Mouse (Mus musculus) heart, embryonic 14.5 days (tissue): ENCODE results near the gene Nipal4. TPM values are rescaled to one million over a fixed set of nuclear protein-coding genes. Genes with fewer than 3 reads are reported as not detected.

Source experiments
- ATAC-seq: fragments of 200-750 bp; cut with Nextera tagmentation; 2 replicates; pipeline ENCODE4 v1.8.0; 2017; ENCODE audit warnings: low read depth, moderate TSS enrichment; ENCODE audit not compliant: insufficient number of reproducible peaks, insufficient read depth, low FRiP score
- H3K27ac ChIP-seq, 2 experiments: fragments of 200-500 bp in 1 of 2; fragments of 300-500 bp in 1 of 2; sonication (generic) in 1 of 2; replicated peaks in 1 of 2; 2 replicates each; pipeline ENCODE4 v1.5.1; 2012 to 2014; ENCODE audit warnings: low read depth in 2 of 2, low read length in 2 of 2, control low read depth in 1 of 2, mild to moderate bottlenecking in 1 of 2, mixed read lengths in 1 of 2; ENCODE audit not compliant: control insufficient read depth in 1 of 2, insufficient read depth in 1 of 2
- H3K27me3 ChIP-seq: fragments of 300-500 bp; sonication (generic); 2 replicates; pipeline ENCODE4 v1.6.1; 2014; ENCODE audit warnings: mild to moderate bottlenecking, low read length, control low read depth; ENCODE audit not compliant: control insufficient read depth, insufficient read depth
- H3K36me3 ChIP-seq: fragments of 300-500 bp; sonication (generic); 2 replicates; pipeline ENCODE4 v1.6.1; 2014; ENCODE audit warnings: mild to moderate bottlenecking, control low read depth, low read length, mixed read lengths; ENCODE audit not compliant: control insufficient read depth, insufficient read depth
- H3K4me1 ChIP-seq, 2 experiments: fragments of 200-500 bp in 1 of 2; fragments of 300-500 bp in 1 of 2; sonication (generic) in 1 of 2; 2 replicates each; pipeline ENCODE4 v1.6.1; 2012 to 2014; ENCODE audit warnings: low read length in 2 of 2, control low read depth in 1 of 2, mixed read lengths in 1 of 2; ENCODE audit not compliant: control insufficient read depth in 2 of 2, insufficient read depth in 2 of 2
- H3K4me2 ChIP-seq: fragments of 300-500 bp; sonication (generic); 2 replicates; pipeline ENCODE4 v1.6.1; 2014; ENCODE audit warnings: mild to moderate bottlenecking, low read length
- H3K4me3 ChIP-seq, 2 experiments: fragments of 200-500 bp in 1 of 2; fragments of 300-500 bp in 1 of 2; sonication (generic) in 1 of 2; 2 replicates each; pipeline ENCODE4 v1.5.1; 2012 to 2014; ENCODE audit warnings: low read length in 2 of 2, mild to moderate bottlenecking in 2 of 2, control low read depth in 1 of 2, low read depth in 1 of 2, moderate library complexity in 1 of 2; ENCODE audit not compliant: control insufficient read depth in 1 of 2, insufficient read depth in 1 of 2
- H3K9ac ChIP-seq: fragments of 300-500 bp; sonication (generic); 2 replicates; pipeline ENCODE4 v1.6.1; 2014; ENCODE audit warnings: mild to moderate bottlenecking, low read length
- H3K9me3 ChIP-seq: fragments of 300-500 bp; sonication (generic); 2 replicates; pipeline ENCODE4 v1.6.1; 2016; ENCODE audit warnings: low read length, control low read depth; ENCODE audit not compliant: control insufficient read depth
- whole genome bisulfite sequencing: fragments of 180-500 bp; shearing (Covaris S2); extraction: QIAGEN DNeasy Blood & Tissue Kit; methylation state at CpG from one replicate; pipeline ENCODE4 v1.1.7; 2014; 5-methylcytosine and 5-hydroxymethylcytosine counted together
- polyA plus RNA-seq: library from polyadenylated mRNA; unstranded; fragments of >200 nt; fragmentation: Nextera tagmentation; extraction: Ambion mirVana; gene quantifications from 2 replicates; pipeline ENCODE4 v1.2.1, GENCODE M21; 2014

The Nipal4 gene
- 9.5 and 11.0 TPM in 2 replicates for polyA plus RNA-seq

GRCm38 (mm10) chr11:46165866-46166585 lies at the start of gene Nipal4:
Nipal4 (minus strand) TSS chr11:46166508.
- H3K36me3 ChIP-seq = no peaks in the 10 kb centered on the region
- H3K9ac ChIP-seq = peak within 1 kb of the TSS; percentile 76
- H3K4me2 ChIP-seq = peak within 1 kb of the TSS; percentile 94
- no peaks in the 10 kb centered on the region for H3K27me3 ChIP-seq
- H3K9me3 ChIP-seq = no peaks in the 10 kb centered on the region
- peak within 1 kb of the TSS; percentile 4 to 46; a peak in 3 of 4 replicates for H3K27ac ChIP-seq
- peak within 1 kb of the TSS; percentile 55 to 66 for H3K4me3 ChIP-seq
- ATAC-seq = peak; percentile 66
- H3K4me1 ChIP-seq = peaks cover 0 to 7% of the 10 kb centered on the region in 2 experiments; a peak in 1 of 4 replicates
- WGBS = 2% methylated on average over 40 of the region's 40 CpGs

GRCm38 (mm10) chr11:46215354-46215753 lies 49.0 kb upstream of the Nipal4 start:
- no peaks in the 10 kb centered on the region for H3K27me3 ChIP-seq
- no peaks in the 10 kb centered on the region for H3K36me3 ChIP-seq
- H3K27ac ChIP-seq = peak overlapping the region; percentile 94 to 98
- ATAC-seq = peak; percentile 66
- peak overlapping the region; percentile 63 for H3K9ac ChIP-seq
- peaks cover 40 to 47% of the 10 kb centered on the region in 2 experiments for H3K4me1 ChIP-seq
- H3K9me3 ChIP-seq = no peaks in the 10 kb centered on the region
- WGBS = 3% methylated on average over 3 of the region's 3 CpGs
- H3K4me3 ChIP-seq = no peak overlapping the region
- peak overlapping the region; percentile 41 for H3K4me2 ChIP-seq

GRCm38 (mm10) chr11:46214368-46215230 lies 48.3 kb upstream of the Nipal4 start:
- Histone ChIP-seq H3K4me1 (peaks cover 46 to 52% of the 10 kb centered on the region in 2 experiments), H3K27ac (peak overlapping the region; percentile 94 to 98), H3K4me3 (no peak overlapping the region; a peak in 1 of 4 replicates), H3K4me2 (peak overlapping the region; percentile 41), H3K27me3 (no peaks in the 10 kb centered on the region), H3K36me3 (no peaks in the 10 kb centered on the region), H3K9me3 (no peaks in the 10 kb centered on the region), H3K9ac (peak overlapping the region; percentile 63)
- ATAC-seq = peak; percentile 61
- WGBS = 8% methylated on average over 14 of the region's 14 CpGs

- Histone ChIP-seq H3K4me3 (no peak overlapping the region), H3K9ac (peak overlapping the region; percentile 63), H3K27ac (peak overlapping the region; percentile 94 to 98), H3K4me1 (peaks cover 46 to 55% of the 10 kb centered on the region in 2 experiments), H3K36me3 (no peaks in the 10 kb centered on the region), H3K27me3 (no peaks in the 10 kb centered on the region), H3K9me3 (no peaks in the 10 kb centered on the region), H3K4me2 (0 out of 2 replicates have a peak overlapping the region, but pooled peaks have one; percentile 13)
- 15% methylated on average over 5 of the region's 5 CpGs for WGBS
- peak; percentile 48; the same call in 1 of the 2 replicates for ATAC-seq
Observed at GRCm38 (mm10) chr11:46213844-46214243, 47.5 kb upstream of the Nipal4 start.

- no peak for ATAC-seq
- peaks cover 46 to 55% of the 10 kb centered on the region in 2 experiments for H3K4me1 ChIP-seq
- no peaks in the 10 kb centered on the region for H3K9me3 ChIP-seq
- H3K9ac ChIP-seq = peak overlapping the region; percentile 51; the same call in 1 of the 2 replicates
- peak overlapping the region; percentile 64 to 69 for H3K27ac ChIP-seq
- H3K36me3 ChIP-seq = no peaks in the 10 kb centered on the region
- 22% methylated on average over 3 of the region's 3 CpGs for whole genome bisulfite sequencing
- H3K27me3 ChIP-seq = no peaks in the 10 kb centered on the region
- H3K4me3 ChIP-seq = no peak overlapping the region
- no peak overlapping the region for H3K4me2 ChIP-seq
Observed at GRCm38 (mm10) chr11:46211858-46212257, 45.5 kb upstream of the Nipal4 start.

GRCm38 (mm10) chr11:46209884-46210283 lies 43.6 kb upstream of the Nipal4 start:
- Histone ChIP-seq H3K9ac (no peak overlapping the region), H3K27me3 (no peaks in the 10 kb centered on the region), H3K36me3 (no peaks in the 10 kb centered on the region), H3K4me1 (peaks cover 53 to 62% of the 10 kb centered on the region in 2 experiments), H3K4me3 (no peak overlapping the region), H3K4me2 (no peak overlapping the region), H3K9me3 (no peaks in the 10 kb centered on the region), H3K27ac (no peak overlapping the region)
- WGBS = 38% methylated on average over 2 of the region's 2 CpGs
- no peak for ATAC-seq

- Histone ChIP-seq H3K4me1 (peaks cover 39 to 47% of the 10 kb centered on the region in 2 experiments), H3K36me3 (no peaks in the 10 kb centered on the region), H3K27me3 (no peaks in the 10 kb centered on the region), H3K9me3 (no peaks in the 10 kb centered on the region), H3K4me3 (no peak overlapping the region), H3K9ac (no peak overlapping the region), H3K27ac (peak overlapping the region; percentile 25 to 71), H3K4me2 (peak overlapping the region; percentile 23; the same call in 1 of the 2 replicates)
- no peak for ATAC-seq
- WGBS = 15% methylated on average over 17 of the region's 17 CpGs
Observed at GRCm38 (mm10) chr11:46205639-46206409, 39.5 kb upstream of the Nipal4 start.
